Mouse (Mus musculus) ES-Bruce4 (cell line): ENCODE results near the gene Usp6nl.

Experiments
- CTCF ChIP-seq: IDR thresholded peaks from one replicate; pipeline ENCODE4 v1.8.1; 2011; ENCODE audit warnings: low read depth, low read length
- POLR2A ChIP-seq: IDR thresholded peaks from one replicate; pipeline ENCODE4 v1.8.1; 2011; ENCODE audit warnings: low read length; ENCODE audit not compliant: insufficient read depth

GRCm38 (mm10) chr2:6413723-6414122, 91.3 kb downstream of the Usp6nl start:
- TF ChIP-seq CTCF (no peak), POLR2A (no peak)
